Mouse (Mus musculus) embryonic facial prominence, embryonic 11.5 days (tissue): ENCODE data around the gene Smarcad1. TPM values are rescaled to one million over a fixed set of nuclear protein-coding genes. Genes with fewer than 3 reads are reported as not detected.
"Not testable (repeated sequence)": the region's sequence is repeated elsewhere in the genome, so short reads cannot be mapped to it uniquely, and the experiment has no call there.

Source experiments
- ATAC-seq: fragments of 200-750 bp; cut with Nextera tagmentation; replicated peaks from 2 replicates; pipeline ENCODE4 v1.8.0; 2017; ENCODE audit warnings: low read depth; ENCODE audit not compliant: insufficient number of reproducible peaks, low FRiP score, low TSS enrichment
- DNase-seq: peaks from one replicate; pipeline ENCODE4 v3.0.0-alpha.2; 2015; ENCODE audit warnings: low spot score
- H3K27ac ChIP-seq: fragments of 300-500 bp; sonication (generic); replicated peaks from 2 replicates; pipeline ENCODE4 v1.5.1; 2014; ENCODE audit warnings: mild to moderate bottlenecking, low read depth, low read length, control low read depth
- H3K27me3 ChIP-seq: fragments of 300-500 bp; sonication (generic); 2 replicates; pipeline ENCODE4 v1.6.1; 2014; ENCODE audit warnings: mild to moderate bottlenecking, low read length, moderate library complexity, mixed read lengths; ENCODE audit not compliant: control insufficient read depth, insufficient read depth
- H3K36me3 ChIP-seq: fragments of 300-500 bp; sonication (generic); replicated peaks from 2 replicates; pipeline ENCODE4 v1.6.1; 2014; ENCODE audit warnings: low read depth, mild to moderate bottlenecking, low read length, moderate library complexity, mixed read lengths; ENCODE audit not compliant: control insufficient read depth, insufficient read depth
- H3K4me1 ChIP-seq: fragments of 300-500 bp; sonication (generic); 2 replicates; pipeline ENCODE4 v1.6.1; 2014; ENCODE audit warnings: low read length, mixed read lengths; ENCODE audit not compliant: control insufficient read depth, insufficient read depth
- H3K4me2 ChIP-seq: fragments of 300-500 bp; sonication (generic); 2 replicates; pipeline ENCODE4 v1.6.1; 2014; ENCODE audit warnings: low read depth, mild to moderate bottlenecking, control low read depth, low read length, moderate library complexity
- H3K4me3 ChIP-seq: fragments of 300-500 bp; sonication (generic); 2 replicates; pipeline ENCODE4 v1.5.1; 2014; ENCODE audit warnings: low read depth, low read length, control low read depth
- H3K9ac ChIP-seq: fragments of 300-500 bp; sonication (generic); replicated peaks from 2 replicates; pipeline ENCODE4 v1.6.1; 2014; ENCODE audit warnings: mild to moderate bottlenecking, control low read depth, low read length
- H3K9me3 ChIP-seq: fragments of 300-500 bp; sonication (generic); replicated peaks from 2 replicates; pipeline ENCODE4 v1.6.1; 2016; ENCODE audit warnings: mild to moderate bottlenecking, low read length, inconsistent platforms, mixed read lengths; ENCODE audit not compliant: control insufficient read depth
- WGBS: fragments of 180-500 bp; shearing (Covaris S2); extraction: QIAGEN DNeasy Blood & Tissue Kit; methylation state at CpG from one replicate; pipeline ENCODE4 v1.1.7; 2014; 5-methylcytosine and 5-hydroxymethylcytosine counted together
- polyA plus RNA-seq: library from polyadenylated mRNA; unstranded; fragments of >200 nt; fragmentation: Nextera tagmentation; extraction: Ambion mirVana; gene quantifications from 2 replicates; pipeline ENCODE4 v1.2.1, GENCODE M21; 2014

Smarcad1 gene
- polyA plus RNA-seq, result 87.7 and 97.6 TPM in 2 replicates

DNA sequence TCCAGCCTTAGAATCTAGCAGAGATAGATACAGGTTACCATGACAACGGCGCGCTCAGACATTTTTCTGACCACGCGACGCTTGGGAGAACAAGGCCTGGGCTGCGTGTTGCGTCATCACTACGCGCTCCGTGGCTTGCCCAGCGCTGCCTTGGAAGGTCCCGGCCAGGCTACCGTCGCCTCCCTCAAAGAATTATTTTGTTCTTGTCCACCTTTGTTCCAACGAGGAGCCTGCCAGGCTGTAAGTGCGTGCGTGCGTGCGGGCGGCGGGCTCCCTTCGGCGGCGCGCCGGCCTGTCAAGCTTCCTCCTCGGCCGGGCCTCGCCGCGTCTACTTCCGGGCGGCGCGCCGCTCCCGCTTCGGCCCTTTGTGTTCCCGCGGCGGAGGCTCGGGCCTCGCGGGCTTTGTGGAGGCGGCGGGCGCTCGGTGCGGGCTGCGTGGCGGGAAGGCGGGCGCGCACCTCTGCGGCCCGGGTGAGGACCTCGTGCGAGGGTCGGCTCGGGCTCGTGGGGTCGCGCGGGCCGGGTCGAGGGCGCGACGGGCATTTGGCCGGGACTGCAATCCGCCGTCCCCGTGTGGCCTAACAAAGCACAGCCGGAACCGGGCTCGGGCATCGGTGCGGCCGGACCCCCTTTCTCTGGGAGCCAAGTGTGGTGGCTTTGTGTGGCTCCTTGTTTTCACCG, at the start of gene Smarcad1:
Gene Smarcad1 (plus strand): TSS at position 93 of the 681 bp plus-strand sequence.
- Histone ChIP-seq H3K4me1 (no peaks in the 10 kb centered on the region), H3K27me3 (no peaks in the 10 kb centered on the region), H3K9me3 (no peaks in the 10 kb centered on the region), H3K27ac (peak within 1 kb of the TSS; percentile 91), H3K4me3 (peak within 1 kb of the TSS; percentile 66), H3K36me3 (peaks cover 13% of the 10 kb centered on the region), H3K9ac (peak within 1 kb of the TSS; percentile 93), H3K4me2 (peak within 1 kb of the TSS; percentile 74)
- 0% methylated on average over 71 of the region's 81 CpGs for WGBS
- ATAC-seq (peak; percentile 92), DNase-seq (peak; percentile 97)

DNA sequence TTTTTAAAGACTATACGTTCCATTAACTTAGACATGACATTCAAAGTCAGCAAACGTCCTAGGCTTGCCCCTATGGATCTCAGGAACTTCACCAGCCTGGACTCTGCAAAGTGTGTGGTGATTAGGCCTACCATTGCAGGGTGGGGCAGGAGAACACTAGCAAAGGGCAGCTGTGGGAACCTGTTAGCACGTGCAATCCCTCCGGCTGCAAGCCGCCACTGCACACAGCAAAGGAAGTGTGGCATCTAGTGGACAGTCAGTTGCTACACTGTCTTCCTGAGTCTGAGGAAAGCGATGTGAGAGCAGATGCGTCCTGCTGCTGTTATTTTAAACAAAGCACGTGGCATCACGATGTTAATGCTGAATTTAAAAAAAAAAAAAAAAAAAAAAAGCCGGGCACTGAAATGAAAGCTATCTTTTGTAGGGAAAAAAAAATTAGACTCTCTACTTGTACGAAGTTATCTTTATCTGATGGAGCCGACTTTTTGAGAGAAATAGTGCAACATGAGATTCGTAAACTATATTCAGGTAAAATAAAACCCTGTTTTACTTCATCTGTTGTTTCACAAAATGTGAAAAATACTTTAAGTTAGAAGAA, 45.5 kb upstream of the Smarcad1 start:
- Histone ChIP-seq H3K4me2 (no peak overlapping the region), H3K4me3 (no peak overlapping the region), H3K36me3 (no peaks in the 10 kb centered on the region), H3K9me3 (no peaks in the 10 kb centered on the region), H3K27ac (no peak overlapping the region), H3K27me3 (no peaks in the 10 kb centered on the region), H3K4me1 (no peaks in the 10 kb centered on the region), H3K9ac (no peak overlapping the region)
- 42% methylated on average over 13 of the region's 13 CpGs for WGBS
- DNase-seq, result peak; percentile 38
- ATAC-seq, result peak; percentile 39; the same call in 1 of the 2 replicates

DNA sequence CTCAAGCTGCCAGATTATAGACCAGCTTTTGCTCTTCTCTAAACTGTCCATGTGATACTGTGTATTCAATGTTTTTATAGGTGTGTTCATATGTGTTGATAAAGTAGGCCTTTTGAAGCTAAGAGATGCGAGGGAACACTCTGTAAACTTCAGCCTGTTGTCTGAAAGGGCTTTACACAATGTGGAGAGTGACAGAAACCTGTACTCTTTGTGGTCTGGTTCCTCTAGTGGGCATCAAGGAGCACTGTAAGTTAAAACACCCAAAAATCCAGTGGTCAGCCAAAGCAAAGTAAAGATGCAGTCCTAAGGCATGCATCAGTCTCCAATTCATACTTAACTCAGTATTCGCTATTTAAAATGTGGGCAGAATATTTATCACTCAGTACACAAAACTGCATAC, 44.6 kb upstream of the Smarcad1 start:
- Histone ChIP-seq H3K27ac (no peak overlapping the region), H3K4me1 (no peaks in the 10 kb centered on the region)
- WGBS, result 91% methylated on average over 2 of the region's 2 CpGs

DNA sequence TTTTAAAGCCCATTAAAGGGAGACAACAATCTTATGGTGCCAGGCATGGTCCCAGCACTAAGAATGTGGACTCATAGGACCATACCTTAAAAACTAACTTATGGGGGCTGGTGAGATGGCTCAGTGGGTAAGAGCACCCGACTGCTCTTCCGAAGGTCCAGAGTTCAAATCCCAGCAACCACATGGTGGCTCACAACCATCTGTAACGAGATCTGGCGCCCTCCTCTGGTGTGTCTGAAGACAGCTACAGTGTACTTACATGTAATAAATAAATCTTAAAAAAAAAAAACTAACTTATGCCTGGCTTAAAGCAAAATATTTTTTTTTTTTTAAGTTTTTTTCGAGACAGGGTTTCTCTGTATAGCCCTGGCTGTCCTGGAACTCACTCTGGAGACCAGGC, 41.6 kb upstream of the Smarcad1 start:
- H3K4me2 ChIP-seq, H3K27me3 ChIP-seq, DNase-seq, H3K9me3 ChIP-seq, H3K36me3 ChIP-seq, ATAC-seq, H3K27ac ChIP-seq, H3K4me3 ChIP-seq, H3K9ac ChIP-seq, H3K4me1 ChIP-seq: not testable (repeated sequence)
- WGBS, result 68% methylated on average over 5 of the region's 5 CpGs

More for the DNA sequence above, 44.6 kb upstream of the Smarcad1 start:
- no peaks in the 10 kb centered on the region for H3K9me3 ChIP-seq
- DNase-seq (no peak), ATAC-seq (no peak)
- H3K4me2 ChIP-seq, result no peak overlapping the region
- no peak overlapping the region for H3K9ac ChIP-seq
- H3K4me3 ChIP-seq, result no peak overlapping the region
- H3K27me3 ChIP-seq, result no peaks in the 10 kb centered on the region
- H3K36me3 ChIP-seq, result no peaks in the 10 kb centered on the region

DNA sequence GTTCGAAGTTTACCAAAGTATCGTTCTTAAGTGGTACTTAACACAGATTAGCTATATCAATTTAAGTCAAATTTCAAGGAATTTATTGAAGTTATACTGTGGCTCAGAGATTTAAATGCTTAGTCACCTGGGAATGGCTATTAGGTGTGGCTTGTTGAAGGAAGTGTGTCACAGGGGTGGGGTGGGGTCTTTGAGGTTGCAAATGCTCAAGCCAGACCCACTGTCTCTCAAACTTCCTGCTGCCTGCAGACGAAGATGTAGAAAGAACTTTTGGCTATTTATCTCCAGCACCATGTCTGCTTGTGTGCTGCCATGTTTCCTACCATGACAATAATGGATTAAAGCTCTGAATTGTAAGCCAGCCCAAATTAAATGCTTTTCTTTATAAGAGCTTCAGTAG, 40.2 kb upstream of the Smarcad1 start:
- ATAC-seq (no peak), DNase-seq (no peak)
- H3K9ac ChIP-seq, result no peak overlapping the region
- H3K27me3 ChIP-seq, result no peaks in the 10 kb centered on the region
- no peak overlapping the region for H3K4me2 ChIP-seq
- no peaks in the 10 kb centered on the region for H3K4me1 ChIP-seq
- 87% methylated on average over 3 of the region's 3 CpGs for WGBS
- no peak overlapping the region for H3K27ac ChIP-seq
- no peaks in the 10 kb centered on the region for H3K9me3 ChIP-seq
- no peak overlapping the region for H3K4me3 ChIP-seq
- no peaks in the 10 kb centered on the region for H3K36me3 ChIP-seq

DNA sequence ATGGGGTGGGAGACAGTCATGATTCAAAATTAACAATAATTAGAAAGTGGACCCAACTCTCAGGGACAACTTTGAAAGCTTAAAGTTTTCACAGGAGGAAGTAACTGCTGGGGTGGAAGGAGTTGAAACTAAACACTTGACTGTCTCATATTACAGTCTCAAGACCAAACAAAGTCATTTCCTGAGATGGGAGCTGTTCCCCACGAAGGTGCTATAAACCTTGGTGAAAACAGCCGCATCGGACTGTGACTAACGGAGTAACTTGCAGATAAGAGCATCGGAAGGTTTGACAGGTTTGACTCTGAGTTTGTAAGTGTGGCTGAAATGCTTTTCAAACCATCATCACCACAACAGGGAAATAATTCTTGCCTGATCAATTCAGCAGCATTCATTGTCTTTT, 33.5 kb upstream of the Smarcad1 start:
- H3K9me3 ChIP-seq, result no peaks in the 10 kb centered on the region
- no peak overlapping the region for H3K4me3 ChIP-seq
- 58% methylated on average over 5 of the region's 5 CpGs for WGBS
- DNase-seq (no peak), ATAC-seq (no peak)
- H3K9ac ChIP-seq, result no peak overlapping the region
- H3K27ac ChIP-seq, result no peak overlapping the region
- H3K4me1 ChIP-seq, result no peaks in the 10 kb centered on the region
- H3K36me3 ChIP-seq, result no peaks in the 10 kb centered on the region
- no peak overlapping the region for H3K4me2 ChIP-seq
- H3K27me3 ChIP-seq, result no peaks in the 10 kb centered on the region

DNA sequence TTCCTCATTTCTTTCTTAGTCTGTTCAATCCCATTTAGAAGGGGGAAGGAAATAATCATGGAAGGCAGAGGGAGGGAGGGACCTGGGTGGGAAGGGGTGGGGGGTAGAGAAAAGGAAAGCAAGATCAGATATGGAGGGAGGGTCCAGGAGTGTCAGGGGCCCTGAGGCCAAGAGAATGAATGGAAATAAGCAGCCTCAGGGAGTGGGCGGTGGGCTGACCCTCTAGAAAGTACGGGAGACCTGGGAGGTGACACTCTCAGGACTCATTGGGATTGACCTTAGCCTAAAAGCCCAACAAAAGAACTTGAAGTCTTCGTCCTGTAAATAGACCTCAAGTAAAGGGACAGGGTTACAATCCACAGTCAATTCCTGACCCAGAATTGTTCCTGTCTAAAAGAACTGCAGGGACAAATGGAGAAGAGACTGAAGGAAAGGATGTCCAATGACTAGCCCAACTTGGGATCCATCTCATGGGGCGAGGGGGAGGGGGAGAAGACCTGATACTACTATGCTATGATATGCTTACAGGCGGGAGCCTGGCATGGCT, 30.9 kb upstream of the Smarcad1 start:
- Histone ChIP-seq H3K27me3 (no peaks in the 10 kb centered on the region), H3K4me1 (no peaks in the 10 kb centered on the region), H3K9me3 (no peaks in the 10 kb centered on the region), H3K36me3 (no peaks in the 10 kb centered on the region), H3K9ac (no peak overlapping the region), H3K4me2 (no peak overlapping the region), H3K4me3 (no peak overlapping the region), H3K27ac (no peak overlapping the region)
- 89% methylated on average over 5 of the region's 5 CpGs for WGBS
- no peak for ATAC-seq
- no peak for DNase-seq

DNA sequence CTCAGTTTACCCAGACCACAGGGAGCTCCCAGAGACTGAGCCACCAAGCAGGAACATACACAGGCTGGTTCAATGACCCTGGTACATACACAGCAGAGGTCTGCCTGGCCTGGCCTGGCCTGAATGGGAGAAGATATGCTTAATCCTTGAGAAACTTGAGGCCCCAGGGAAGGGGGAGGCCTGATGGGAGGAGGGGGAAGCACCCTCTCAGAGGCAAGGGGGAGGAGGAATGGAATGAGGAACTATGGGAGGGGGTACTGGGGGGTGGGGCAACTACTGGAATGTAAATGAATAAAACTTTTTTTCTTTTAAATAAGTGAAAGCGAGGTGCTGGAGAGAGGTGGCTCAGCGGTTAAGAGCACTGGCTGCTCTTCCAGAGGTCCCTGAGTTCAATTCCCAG, 30.2 kb upstream of the Smarcad1 start:
- ATAC-seq (no peak), DNase-seq (no peak)
- no peak overlapping the region for H3K4me3 ChIP-seq
- H3K4me2 ChIP-seq, result no peak overlapping the region
- WGBS, result 83% methylated on average over 2 of the region's 2 CpGs
- H3K27me3 ChIP-seq, result no peaks in the 10 kb centered on the region
- H3K4me1 ChIP-seq, result no peaks in the 10 kb centered on the region
- no peaks in the 10 kb centered on the region for H3K36me3 ChIP-seq
- H3K9ac ChIP-seq, result no peak overlapping the region
- no peak overlapping the region for H3K27ac ChIP-seq
- no peaks in the 10 kb centered on the region for H3K9me3 ChIP-seq
